Comparison of ENCODE assay signal across 9 mouse cellular contexts in genomic region chr4:43519551-43519950, GRCm38 (mm10). TPM values are rescaled to one million over a fixed set of nuclear protein-coding genes. Genes with fewer than 3 reads are reported as not detected.
A peak's percentile ranks its signal among the peaks of the same experiment; 100 is the strongest.
DNase-seq lines count a peak whose midpoint lies in the region; ATAC-seq and TF ChIP-seq lines count a peak whose summit lies in the region.
"Had no signal": no experiment of that assay in that cellular context is flagged by ENCODE, and none has a peak within 500 bp of the region (broad histone marks: within the 10 kb centered on the region; RNA-seq: fewer than 3 reads in every experiment).

No protein-coding gene starts in this region.

- no peaks in the 10 kb centered on the region for H3K9me3 ChIP-seq in E14TG2a.4 (ENCODE audit: low read length)
- no peaks in the 10 kb centered on the region for H3K9me3 ChIP-seq in hindbrain, embryonic 11.5 days (ENCODE audit: control insufficient read depth, low read length)
- H3K9me3 ChIP-seq in liver, postnatal 0 days (ENCODE audit: low read length): no peaks in the 10 kb centered on the region

- H3K27me3 ChIP-seq in E14TG2a.4 (ENCODE audit: insufficient read depth, low read length): peaks cover 47% of the 10 kb centered on the region
- peaks cover 26% of the 10 kb centered on the region for H3K27me3 ChIP-seq in hindbrain, embryonic 11.5 days (ENCODE audit: control insufficient read depth, insufficient read depth, low read length)
- H3K27me3 ChIP-seq in liver, postnatal 0 days (ENCODE audit: insufficient read depth, low read length): peaks cover 42% of the 10 kb centered on the region

- no peak for TF ChIP-seq EP300 in liver, postnatal 0 days (IDR thresholded peaks at IDR 0.05; ENCODE audit: low read depth)

- no peak for TF ChIP-seq CTCF in E14TG2a.4 (conservative IDR thresholded peaks at IDR 0.05; ENCODE audit: low read length)
- no peak for TF ChIP-seq CTCF in liver, postnatal 0 days (IDR thresholded peaks at IDR 0.05; ENCODE audit: low read depth)

- peak; percentile 42 for DNase-seq in ZHBTc4 (ENCODE audit: low read depth, low spot score)
- DNase-seq in hindbrain, embryonic 11.5 days (ENCODE audit: low spot score): no peak
- no peak for DNase-seq in liver, postnatal 0 days
- DNase-seq in layer of hippocampus, postnatal 10 days (ENCODE audit: low spot score in 2 of 2): no peak
- DNase-seq in frontal cortex, postnatal 14 days (ENCODE audit: low spot score in 2 of 2): no peak
- no peak for DNase-seq in left cerebral cortex, adult 8-10 months (ENCODE audit: low spot score in 2 of 2)
- no peak for DNase-seq in left cerebral cortex, postnatal 10 days (ENCODE audit: extremely low spot score in 1 of 2, low spot score in 2 of 2)

- H3K4me1 ChIP-seq in E14TG2a.4 (replicated peaks; ENCODE audit: low read depth, low read length): peaks cover 80% of the 10 kb centered on the region
- peaks cover 12% of the 10 kb centered on the region for H3K4me1 ChIP-seq in hindbrain, embryonic 11.5 days (replicated peaks; ENCODE audit: control insufficient read depth, insufficient read depth, low read length)
- H3K4me1 ChIP-seq in liver, postnatal 0 days (ENCODE audit: insufficient read depth): peaks cover 18% of the 10 kb centered on the region

- 11% methylated on average over 10 of the region's 10 CpGs for WGBS in hindbrain, embryonic 11.5 days
- WGBS in liver, postnatal 0 days (ENCODE audit: insufficient replicate concordance): 47% methylated on average over 10 of the region's 10 CpGs

- ATAC-seq in hindbrain, embryonic 11.5 days (ENCODE audit: low FRiP score): no peak
- peak; percentile 32; the same call in 1 of the 2 replicates for ATAC-seq in liver, postnatal 0 days

- H3K4me2 ChIP-seq in hindbrain, embryonic 11.5 days (replicated peaks; ENCODE audit: low read depth, low read length): 0 out of 2 replicates have a peak overlapping the region, but pooled peaks have one; percentile 20
- H3K4me2 ChIP-seq in liver, postnatal 0 days (ENCODE audit: low read depth, low read length): peak overlapping the region; percentile 51

- peak overlapping the region; percentile 73 for H3K4me3 ChIP-seq in E14TG2a.4 (replicated peaks; ENCODE audit: low read length)
- H3K4me3 ChIP-seq in hindbrain, embryonic 11.5 days (ENCODE audit: low read depth, low read length): no peak overlapping the region
- no peak overlapping the region for H3K4me3 ChIP-seq in liver, postnatal 0 days (ENCODE audit: low read depth, low read length)

- no peak overlapping the region for H3K27ac ChIP-seq in hindbrain, embryonic 11.5 days (ENCODE audit: low read depth, low read length)
- no peak overlapping the region for H3K27ac ChIP-seq in liver, postnatal 0 days (ENCODE audit: low read depth)

- H3K9ac ChIP-seq in hindbrain, embryonic 11.5 days (ENCODE audit: low read depth, low read length): no peak overlapping the region
- no peak overlapping the region for H3K9ac ChIP-seq in liver, postnatal 0 days (replicated peaks)

- intact Hi-C loops in left cerebral cortex, postnatal 10 days (cut with DNase I): no loop called here

- H3K36me3 ChIP-seq in E14TG2a.4 (ENCODE audit: insufficient read depth, low read length): peaks cover 41% of the 10 kb centered on the region
- no peaks in the 10 kb centered on the region for H3K36me3 ChIP-seq in hindbrain, embryonic 11.5 days (ENCODE audit: control insufficient read depth, insufficient read depth, low read length)
- no peaks in the 10 kb centered on the region for H3K36me3 ChIP-seq in liver, postnatal 0 days (replicated peaks; ENCODE audit: insufficient read depth, low read length)

RNA-seq across cellular contexts. Expression of gene Tpm2, which starts 4.0 kb away (rescaled TPM):
- 63.7 and 67.2 TPM in 2 replicates for polyA plus RNA-seq in hindbrain, embryonic 11.5 days (2014; fragmentation: Nextera tagmentation; extraction: Ambion mirVana)
- polyA plus RNA-seq in liver, postnatal 0 days (2015; fragmentation: Nextera tagmentation; extraction: Ambion mirVana): 17.3 and 58.9 TPM in 2 replicates
- 1 to 10 TPM; 5.0 to 7.4 TPM for total RNA-seq in layer of hippocampus, postnatal 10 days (2021)
- 10 to 100 TPM; 11.7 to 14.4 (median 13.8) TPM for total RNA-seq in left cerebral cortex, adult 8-10 months (2022)
- 1 to 10 TPM; 7.2 to 7.9 TPM for total RNA-seq in left cerebral cortex, postnatal 10 days (2021)

RNA-seq across cellular contexts. Expression of gene Car9, which starts 12.8 kb away (rescaled TPM):
- polyA plus RNA-seq in hindbrain, embryonic 11.5 days (2014; fragmentation: Nextera tagmentation; extraction: Ambion mirVana): 0.64 and 0.79 TPM in 2 replicates
- polyA plus RNA-seq in liver, postnatal 0 days (2015; fragmentation: Nextera tagmentation; extraction: Ambion mirVana): 0.95 and 1.1 TPM in 2 replicates
- 1 to 10 TPM in 1 of 2 experiments, under 1 TPM in 1; 0.54 to 1.7 TPM for total RNA-seq in layer of hippocampus, postnatal 10 days (2021)
- total RNA-seq in left cerebral cortex, adult 8-10 months (2022): 1 to 10 TPM; 2.1 to 5.1 (median 2.8) TPM
- total RNA-seq in left cerebral cortex, postnatal 10 days (2021): under 1 TPM in 1 of 2 experiments, not detected in 1; 0.45 TPM

RNA-seq across cellular contexts. Expression of gene Arhgef39, which starts 20.1 kb away (rescaled TPM):
- 34.8 and 37.6 TPM in 2 replicates for polyA plus RNA-seq in hindbrain, embryonic 11.5 days (2014; fragmentation: Nextera tagmentation; extraction: Ambion mirVana)
- 14.2 and 15.2 TPM in 2 replicates for polyA plus RNA-seq in liver, postnatal 0 days (2015; fragmentation: Nextera tagmentation; extraction: Ambion mirVana)
- 1 to 10 TPM; 1.2 to 1.8 TPM for total RNA-seq in layer of hippocampus, postnatal 10 days (2021)
- total RNA-seq in left cerebral cortex, adult 8-10 months (2022): 1 to 10 TPM; 1.2 to 2.2 (median 1.6) TPM
- 1 to 10 TPM; 1.1 to 1.4 TPM for total RNA-seq in left cerebral cortex, postnatal 10 days (2021)
- total RNA-seq: gastrocnemius, adult 8-10 months had no signal

RNA-seq across cellular contexts. Expression of gene Ccdc107, which starts 26.9 kb away (rescaled TPM):
- polyA plus RNA-seq in hindbrain, embryonic 11.5 days (2014; fragmentation: Nextera tagmentation; extraction: Ambion mirVana): 49.1 and 55.4 TPM in 2 replicates
- polyA plus RNA-seq in liver, postnatal 0 days (2015; fragmentation: Nextera tagmentation; extraction: Ambion mirVana): 41.1 and 46.0 TPM in 2 replicates
- total RNA-seq in layer of hippocampus, postnatal 10 days (2021): 10 to 100 TPM; 30.2 to 35.7 TPM
- total RNA-seq in left cerebral cortex, adult 8-10 months (2022): 10 to 100 TPM; 26.5 to 37.8 (median 30.1) TPM
- 10 to 100 TPM; 31.1 to 32.5 TPM for total RNA-seq in left cerebral cortex, postnatal 10 days (2021)

RNA-seq across cellular contexts. Expression of gene Sit1, which starts 36.0 kb away (rescaled TPM):
- not detected in 2 replicates for polyA plus RNA-seq in hindbrain, embryonic 11.5 days (2014; fragmentation: Nextera tagmentation; extraction: Ambion mirVana)
- 0.53 and 0.94 TPM in 2 replicates for polyA plus RNA-seq in liver, postnatal 0 days (2015; fragmentation: Nextera tagmentation; extraction: Ambion mirVana)
- not detected for total RNA-seq in layer of hippocampus, postnatal 10 days (2021)
- total RNA-seq in left cerebral cortex, adult 8-10 months (2022): under 1 TPM in 1 of 4 experiments, not detected in 3; 0.46 TPM
- not detected for total RNA-seq in left cerebral cortex, postnatal 10 days (2021)
- total RNA-seq: gastrocnemius, adult 8-10 months had no signal
